Mouse (Mus musculus): ENCODE results near the gene Zfp821. TPM values are rescaled to one million over a fixed set of nuclear protein-coding genes. Genes with fewer than 3 reads are reported as not detected.

Gene Zfp821
- 13.4 and 15.2 TPM in 2 replicates for polyA plus RNA-seq (2012; rRNA removed)

- peak; percentile 84 for DNase-seq (ENCODE audit: low spot score)
Measured at GRCm38 (mm10) chr8:109705320-109706075, at the start of gene Zfp821. TSS of gene Zfp821 (plus strand) at chr8:109705546.

- no peak for DNase-seq (ENCODE audit: low spot score)
Measured at GRCm38 (mm10) chr8:109656860-109657259, 48.5 kb upstream of the Zfp821 start.

- no peak for DNase-seq (ENCODE audit: low spot score)
Measured at GRCm38 (mm10) chr8:109662328-109662727, 43.0 kb upstream of the Zfp821 start.

- DNase-seq (ENCODE audit: low spot score), result no peak
Measured at GRCm38 (mm10) chr8:109666616-109667015, 38.7 kb upstream of the Zfp821 start.

- DNase-seq (ENCODE audit: low spot score), result no peak
Measured at GRCm38 (mm10) chr8:109672656-109673055, 32.7 kb upstream of the Zfp821 start.

- DNase-seq (ENCODE audit: low spot score), result no peak
Measured at GRCm38 (mm10) chr8:109673596-109673995, 31.8 kb upstream of the Zfp821 start.

- DNase-seq (ENCODE audit: low spot score), result no peak
Measured at GRCm38 (mm10) chr8:109675896-109676643, 29.3 kb upstream of the Zfp821 start.

GRCm38 (mm10) chr8:109681535-109681934 lies 23.8 kb upstream of the Zfp821 start:
- no peak for DNase-seq (ENCODE audit: low spot score)

GRCm38 (mm10) chr8:109682120-109682519 lies 23.2 kb upstream of the Zfp821 start:
- DNase-seq (ENCODE audit: low spot score), result no peak

GRCm38 (mm10) chr8:109687248-109687647 lies 18.1 kb upstream of the Zfp821 start:
- DNase-seq (ENCODE audit: low spot score), result no peak

GRCm38 (mm10) chr8:109691769-109692168 lies 13.6 kb upstream of the Zfp821 start:
- no peak for DNase-seq (ENCODE audit: low spot score)

- no peak for DNase-seq (ENCODE audit: low spot score)
Measured at GRCm38 (mm10) chr8:109692443-109693145, 12.8 kb upstream of the Zfp821 start.

GRCm38 (mm10) chr8:109693146-109693900 lies 12.0 kb upstream of the Zfp821 start, which contains the start of gene Ist1:
TSS of gene Ist1 (minus strand) at chr8:109693260.
- DNase-seq (ENCODE audit: low spot score), result peak; percentile 97

- no peak for DNase-seq (ENCODE audit: low spot score)
Measured at GRCm38 (mm10) chr8:109694154-109694553, 11.2 kb upstream of the Zfp821 start.

- DNase-seq (ENCODE audit: low spot score), result no peak
Measured at GRCm38 (mm10) chr8:109697754-109698153, 7.6 kb upstream of the Zfp821 start.

- DNase-seq (ENCODE audit: low spot score), result no peak
Measured at GRCm38 (mm10) chr8:109698477-109698876, 6.9 kb upstream of the Zfp821 start.

- no peak for DNase-seq (ENCODE audit: low spot score)
Measured at GRCm38 (mm10) chr8:109704565-109705319, 604 bp upstream of the Zfp821 start.

GRCm38 (mm10) chr8:109706076-109706873 lies 929 bp downstream of the Zfp821 start:
- no peak for DNase-seq (ENCODE audit: low spot score)

GRCm38 (mm10) chr8:109706874-109707237 lies 1.5 kb downstream of the Zfp821 start:
- peak; percentile 45 for DNase-seq (ENCODE audit: low spot score)

- DNase-seq (ENCODE audit: low spot score), result no peak
Measured at GRCm38 (mm10) chr8:109707921-109708320, 2.6 kb downstream of the Zfp821 start.
